Mouse (Mus musculus): ENCODE data around the gene Fads2.

DNA sequence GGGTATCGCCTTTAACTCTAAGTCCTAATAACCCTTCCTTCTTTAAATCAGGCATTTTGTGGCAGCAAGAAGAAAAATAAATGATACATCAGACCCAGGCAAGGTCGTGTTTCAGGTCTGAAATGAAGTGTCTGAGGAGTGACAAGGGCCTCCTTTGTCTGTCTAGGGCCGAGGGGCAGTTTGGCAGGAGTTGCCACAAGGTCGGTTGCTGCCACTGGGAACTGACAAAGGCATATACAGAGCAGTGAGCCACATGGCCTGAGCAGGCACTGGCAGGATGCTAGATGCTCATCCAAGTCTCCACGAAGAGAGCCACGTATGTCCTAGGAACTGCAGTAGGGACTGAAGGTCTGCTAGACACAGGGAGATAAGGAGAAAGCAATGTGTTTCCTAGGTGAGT is 23.2 kb downstream of the Fads2 start:
- TF ChIP-seq MAFK (IDR thresholded peaks at IDR 0.05; ENCODE audit: insufficient read depth, low read depth, low read length) (no peak), HCFC1 (IDR thresholded peaks at IDR 0.05; ENCODE audit: borderline replicate concordance, insufficient read depth, low read length) (no peak), ZNF384 (IDR thresholded peaks at IDR 0.05; ENCODE audit: low read depth, low read length) (no peak), ZC3H11A (IDR thresholded peaks at IDR 0.05; ENCODE audit: borderline replicate concordance, low read depth, low read length) (no peak)
